Mouse (Mus musculus) brain, embryonic 14.5 days (tissue): ENCODE measurements around the gene Atg4a-ps. TPM values are rescaled to one million over a fixed set of nuclear protein-coding genes. Genes with fewer than 3 reads are reported as not detected.

ENCODE experiments used
- DNase-seq: peaks from one replicate; pipeline ENCODE4 v3.0.0-alpha.2; 2011; ENCODE audit warnings: low read depth
- CTCF ChIP-seq: fragments of 200-500 bp; IDR thresholded peaks from 2 replicates; pipeline ENCODE4 v1.5.1; 2012; ENCODE audit warnings: inconsistent platforms, mild to moderate bottlenecking, moderate library complexity, borderline replicate concordance; ENCODE audit not compliant: insufficient read depth, insufficient read length; ENCODE audit errors: extremely low read depth
- POLR2A ChIP-seq: fragments of 200-500 bp; IDR thresholded peaks from 2 replicates; pipeline ENCODE4 v1.6.1; 2012; ENCODE audit warnings: mild to moderate bottlenecking, inconsistent platforms, borderline replicate concordance; ENCODE audit not compliant: poor library complexity, insufficient read depth, insufficient read length, severe bottlenecking; ENCODE audit errors: extremely low read depth
- polyA plus RNA-seq: library from polyadenylated mRNA; depleted of rRNA; stranded (reverse); fragments of >200 nt; gene quantifications from 2 replicates; pipeline ENCODE4 v1.2.3, GENCODE M21; 2012; rRNA removed

The Atg4a-ps gene
- polyA plus RNA-seq, 1 experiment: 0.04 TPM

DNA sequence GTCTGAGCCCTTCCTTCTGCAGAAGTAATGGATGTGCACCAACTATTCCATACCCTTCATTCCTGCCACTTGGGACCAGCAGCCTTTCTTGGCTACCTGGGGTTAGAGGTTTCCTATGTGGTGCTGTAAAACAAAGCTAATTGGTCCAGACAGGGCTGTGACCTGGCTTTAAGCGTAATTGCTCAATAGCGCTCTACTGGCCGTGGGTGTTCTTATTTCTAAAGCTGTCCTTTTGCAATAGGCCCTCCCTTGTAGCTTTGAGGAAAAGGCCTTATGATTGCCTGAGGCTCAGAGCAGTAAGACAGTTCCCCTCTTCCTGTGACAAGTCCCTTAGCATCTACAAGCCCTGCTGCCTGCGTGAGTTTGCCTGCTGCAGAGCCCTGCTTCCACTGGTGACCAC is 48.3 kb downstream of the Atg4a-ps start:
- no peak for DNase-seq
- no peak for TF ChIP-seq POLR2A
- no peak for TF ChIP-seq CTCF

GRCm38 (mm10) chr3:103595271-103595810 is 50.5 kb downstream of the Atg4a-ps start:
- no peak for DNase-seq

More at GRCm38 (mm10) chr3:103595271-103595810, 50.5 kb downstream of the Atg4a-ps start:
- TF ChIP-seq CTCF: no peak
- no peak for TF ChIP-seq POLR2A

Other genes with a start within 250 kb of the Atg4a-ps start
- 12.3 and 18.5 TPM in 2 replicates for gene Syt6, start 70.8 kb downstream of the Atg4a-ps start, polyA plus RNA-seq
- 3.4 and 6.8 TPM in 2 replicates for gene Olfml3, start 91.9 kb upstream of the Atg4a-ps start, polyA plus RNA-seq
- not detected in 2 replicates for gene Gm10964, start 93.3 kb upstream of the Atg4a-ps start, polyA plus RNA-seq
- 28.5 and 45.8 TPM in 2 replicates for gene Hipk1, start 145.5 kb upstream of the Atg4a-ps start, polyA plus RNA-seq
- gene Dclre1b, start 163.4 kb upstream of the Atg4a-ps start, polyA plus RNA-seq: 12.5 and 14.4 TPM in 2 replicates
- gene Ap4b1, start 163.5 kb upstream of the Atg4a-ps start, polyA plus RNA-seq: 20.8 and 25.0 TPM in 2 replicates
- 0.53 and 0.66 TPM in 2 replicates for gene Gm43064, start 163.5 kb upstream of the Atg4a-ps start, polyA plus RNA-seq
- gene Bcl2l15, start 186.5 kb upstream of the Atg4a-ps start, polyA plus RNA-seq: 1.4 and 1.6 TPM in 2 replicates
- 0.37 and 0.50 TPM in 2 replicates for gene Ptpn22, start 213.7 kb upstream of the Atg4a-ps start, polyA plus RNA-seq